Mouse (Mus musculus) kidney, adult 8-10 months (tissue): ENCODE measurements around the gene Kcnj4.
"Not testable (repeated sequence)": the region's sequence is repeated elsewhere in the genome, so short reads cannot be mapped to it uniquely, and the experiment has no call there.

ENCODE experiments used
- DNase-seq, 2 experiments: peaks; one replicate each; pipeline ENCODE4 v3.0.0; 2022

The Kcnj4 gene

GRCm38 (mm10) chr15:79511553-79512320 lies 6.7 kb upstream of the Kcnj4 start:
- peak; percentile 69 to 78 for DNase-seq

GRCm38 (mm10) chr15:79510425-79510824 lies 5.4 kb upstream of the Kcnj4 start:
- no peak for DNase-seq

GRCm38 (mm10) chr15:79509998-79510397 lies 5.0 kb upstream of the Kcnj4 start:
- no peak for DNase-seq

GRCm38 (mm10) chr15:79507055-79507828 lies 2.2 kb upstream of the Kcnj4 start:
- DNase-seq = peak; percentile 61 to 70

- DNase-seq = no peak
Observed at GRCm38 (mm10) chr15:79506460-79506859, 1.4 kb upstream of the Kcnj4 start.

DNA sequence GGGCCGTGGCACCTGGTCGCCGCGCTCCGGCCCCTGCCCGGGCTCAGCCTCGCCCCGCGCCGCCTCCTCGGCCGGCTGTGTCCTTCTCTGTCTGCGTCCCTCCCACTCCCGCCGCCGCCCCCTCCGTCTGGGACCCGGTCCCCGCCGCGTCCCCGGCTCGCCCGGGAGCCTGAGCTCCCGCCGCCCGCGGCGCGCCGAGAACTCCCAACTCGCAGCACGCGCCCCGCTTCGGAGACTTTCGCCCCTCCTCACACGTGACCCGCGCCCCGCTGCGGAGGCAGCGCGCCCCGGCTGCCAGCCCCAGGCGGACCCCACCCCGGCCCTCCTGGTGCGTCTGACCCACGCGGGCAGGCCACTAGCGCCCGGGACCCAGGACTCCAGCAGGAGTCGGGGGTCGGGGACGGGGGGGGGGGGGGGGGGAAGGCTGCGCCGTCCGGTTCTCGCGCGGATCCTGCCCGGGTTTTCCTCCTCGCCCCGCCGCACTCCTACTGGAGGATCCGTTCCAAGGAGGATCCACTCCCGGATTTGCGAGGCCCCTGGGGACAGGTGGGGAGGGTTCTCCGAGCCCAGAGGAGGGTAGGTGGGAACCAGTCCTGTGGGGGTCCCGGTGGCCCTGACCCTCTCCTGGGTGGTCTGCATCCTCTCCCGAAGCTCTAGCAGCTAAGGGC lies 709 bp upstream of the Kcnj4 start:
- peak in 1 of 2 experiments; percentile 50 for DNase-seq

DNA sequence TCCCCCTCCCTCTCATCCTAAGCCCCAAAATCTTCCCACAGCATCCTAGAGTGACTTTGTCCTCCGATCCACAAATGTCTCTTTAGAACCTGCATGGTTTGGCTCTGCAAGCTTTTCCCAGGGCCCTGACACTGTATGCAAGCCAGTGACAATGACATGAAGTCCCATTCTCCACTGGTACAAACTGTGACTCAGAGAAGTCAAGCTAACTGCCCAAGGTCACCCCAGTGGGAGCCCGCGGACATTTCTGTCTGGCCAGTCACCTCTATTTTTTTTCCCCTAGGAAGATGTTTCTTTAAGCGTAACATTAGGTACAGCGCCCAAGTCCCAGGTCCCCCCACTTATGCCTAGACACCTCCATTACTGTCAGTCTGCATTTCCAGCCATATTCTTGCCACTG lies 1.6 kb downstream of the Kcnj4 start:
- DNase-seq = no peak

- no peak for DNase-seq
Observed at GRCm38 (mm10) chr15:79502891-79503341, 2.1 kb downstream of the Kcnj4 start.

- no peak for DNase-seq
Observed at GRCm38 (mm10) chr15:79500110-79500509, 4.9 kb downstream of the Kcnj4 start.

DNA sequence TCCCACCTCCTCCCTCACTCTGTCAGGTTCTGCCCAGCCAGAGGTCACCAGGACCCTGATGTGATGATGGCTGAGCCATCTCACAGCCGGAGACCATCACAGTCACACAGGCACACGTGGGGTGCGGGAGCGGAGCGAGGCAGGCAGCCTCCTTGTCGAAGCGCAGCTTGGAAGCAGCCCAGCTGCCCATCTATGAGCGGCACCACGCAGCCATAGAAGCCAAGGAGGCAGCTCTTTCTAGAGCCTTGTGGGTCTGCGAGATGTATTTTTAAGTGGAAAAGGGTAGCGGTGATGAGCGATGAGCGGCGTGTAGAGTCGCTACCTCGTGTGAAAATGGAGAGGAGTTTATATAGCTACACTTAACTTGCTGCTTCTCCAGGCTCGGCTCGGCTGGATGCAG lies 11.5 kb downstream of the Kcnj4 start:
- DNase-seq = no peak

DNA sequence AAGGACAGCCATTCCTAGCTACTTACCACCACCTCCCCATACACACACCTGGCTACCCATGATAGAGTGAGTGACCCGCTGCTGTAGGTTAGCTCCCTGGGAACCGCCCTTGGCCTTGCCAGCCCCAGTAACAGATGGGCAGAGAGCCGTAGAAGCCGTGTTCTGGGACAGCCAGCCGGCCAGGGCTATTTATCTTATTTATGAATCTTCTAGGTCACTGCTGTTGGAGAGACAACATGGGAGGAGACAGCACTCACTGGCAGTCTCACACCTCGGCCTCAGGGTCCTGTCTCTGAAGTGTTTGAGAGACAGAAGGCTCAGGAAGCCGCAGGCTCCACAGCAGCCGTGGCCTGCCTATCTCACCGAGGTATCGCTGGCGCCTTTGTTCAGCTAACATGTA lies 15.6 kb downstream of the Kcnj4 start:
- no peak for DNase-seq

DNA sequence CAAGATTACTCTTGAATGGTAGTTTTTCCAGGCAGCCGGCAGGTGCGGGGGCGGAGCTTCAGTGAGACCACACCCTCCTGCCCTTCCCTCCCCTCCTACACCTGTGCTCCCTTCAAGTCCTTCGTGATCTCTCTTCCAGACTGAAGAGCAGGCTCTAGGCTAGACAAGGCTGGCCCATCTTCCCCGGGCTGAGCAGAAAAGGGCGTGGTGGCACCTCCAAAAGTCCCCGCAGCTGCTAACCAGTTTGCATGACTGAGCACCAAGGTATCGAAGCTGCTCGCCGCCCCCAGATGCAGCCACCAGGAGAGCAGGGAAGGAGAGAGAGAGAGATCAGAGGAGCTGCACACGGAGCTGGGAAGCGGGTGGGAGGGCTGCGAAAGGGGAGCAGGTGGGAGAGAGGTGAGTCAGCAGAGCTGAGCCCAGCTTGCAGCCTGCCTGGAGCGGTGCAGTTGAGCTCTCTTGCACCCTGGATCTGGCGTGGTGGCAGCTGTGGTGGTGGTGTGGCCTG lies 23.8 kb downstream of the Kcnj4 start:
- DNase-seq = no peak

GRCm38 (mm10) chr15:79477227-79477626 lies 27.8 kb downstream of the Kcnj4 start:
- no peak for DNase-seq

DNA sequence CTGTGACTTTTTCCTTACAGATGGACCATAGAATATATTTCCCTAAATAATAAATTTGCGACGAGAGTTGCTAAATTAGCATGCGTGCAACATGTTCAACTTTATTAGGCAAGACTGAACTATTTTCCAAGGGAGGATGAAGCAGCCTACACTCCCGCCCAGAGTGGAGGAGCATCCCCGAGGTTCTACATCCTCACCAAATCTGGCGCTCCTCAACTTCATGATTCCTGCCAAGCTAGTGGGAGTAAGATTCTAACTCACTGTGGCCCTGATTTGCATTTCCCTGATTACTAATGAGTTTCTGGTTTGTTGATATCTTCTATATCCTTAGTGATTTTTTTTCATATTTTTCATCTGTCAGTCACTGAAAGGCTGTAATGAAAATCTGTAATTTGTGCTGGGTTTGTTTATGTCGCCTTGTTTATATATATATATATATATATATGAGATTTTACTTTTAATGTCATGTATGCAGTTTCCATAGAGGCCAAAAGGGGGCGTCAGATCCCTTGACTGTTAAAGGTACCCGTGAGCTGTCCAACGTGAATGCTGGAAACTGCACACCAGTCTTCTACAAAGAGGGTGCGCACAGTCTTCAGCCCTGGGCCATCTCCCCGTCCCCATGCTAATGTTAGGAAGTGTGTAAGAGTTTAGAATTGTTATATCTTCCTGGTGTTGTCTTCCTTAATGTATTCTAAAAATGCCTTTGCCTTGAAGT lies 31.2 kb downstream of the Kcnj4 start:
- DNase-seq = no peak

DNA sequence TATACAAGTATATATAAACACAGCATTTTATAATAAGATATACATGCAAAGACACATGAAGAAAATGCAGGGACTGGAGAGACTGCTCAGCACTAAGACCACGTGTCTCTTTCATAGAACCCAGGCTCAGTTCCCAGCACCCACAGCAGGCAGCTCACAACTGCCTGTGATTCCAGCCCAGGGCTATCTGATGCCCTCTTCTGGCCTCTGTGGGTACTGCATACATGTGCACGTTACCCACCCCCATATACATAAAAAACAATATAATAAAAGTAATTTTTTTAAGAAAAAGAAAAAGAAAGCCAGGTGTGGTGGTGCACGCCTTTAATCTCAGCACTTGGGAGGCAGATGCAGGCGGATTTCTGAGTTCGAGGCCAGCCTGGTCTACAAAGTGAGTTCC lies 32.0 kb downstream of the Kcnj4 start:
- no peak for DNase-seq

DNA sequence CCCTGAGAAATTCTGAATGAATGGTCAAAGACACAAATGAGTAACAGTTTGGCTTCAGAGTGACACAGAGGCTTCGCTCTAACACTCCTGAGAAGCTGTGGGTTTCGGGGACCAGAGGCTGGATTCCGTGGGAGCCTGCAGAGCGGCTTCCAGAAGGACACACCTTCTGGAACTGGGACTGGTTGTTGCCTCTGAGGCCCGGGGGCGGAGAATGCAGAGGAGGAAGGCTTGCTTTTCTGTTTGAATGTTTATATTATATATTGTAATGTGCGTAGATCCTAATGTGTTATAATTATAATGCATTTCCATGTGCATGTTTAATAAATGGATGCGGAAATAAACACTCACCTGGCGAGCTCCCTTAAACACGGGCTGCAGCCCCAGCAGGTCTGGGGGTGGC lies 33.9 kb downstream of the Kcnj4 start:
- DNase-seq = no peak

GRCm38 (mm10) chr15:79470583-79470982 lies 34.5 kb downstream of the Kcnj4 start:
- no peak for DNase-seq

GRCm38 (mm10) chr15:79469577-79469976 lies 35.5 kb downstream of the Kcnj4 start:
- no peak for DNase-seq

DNA sequence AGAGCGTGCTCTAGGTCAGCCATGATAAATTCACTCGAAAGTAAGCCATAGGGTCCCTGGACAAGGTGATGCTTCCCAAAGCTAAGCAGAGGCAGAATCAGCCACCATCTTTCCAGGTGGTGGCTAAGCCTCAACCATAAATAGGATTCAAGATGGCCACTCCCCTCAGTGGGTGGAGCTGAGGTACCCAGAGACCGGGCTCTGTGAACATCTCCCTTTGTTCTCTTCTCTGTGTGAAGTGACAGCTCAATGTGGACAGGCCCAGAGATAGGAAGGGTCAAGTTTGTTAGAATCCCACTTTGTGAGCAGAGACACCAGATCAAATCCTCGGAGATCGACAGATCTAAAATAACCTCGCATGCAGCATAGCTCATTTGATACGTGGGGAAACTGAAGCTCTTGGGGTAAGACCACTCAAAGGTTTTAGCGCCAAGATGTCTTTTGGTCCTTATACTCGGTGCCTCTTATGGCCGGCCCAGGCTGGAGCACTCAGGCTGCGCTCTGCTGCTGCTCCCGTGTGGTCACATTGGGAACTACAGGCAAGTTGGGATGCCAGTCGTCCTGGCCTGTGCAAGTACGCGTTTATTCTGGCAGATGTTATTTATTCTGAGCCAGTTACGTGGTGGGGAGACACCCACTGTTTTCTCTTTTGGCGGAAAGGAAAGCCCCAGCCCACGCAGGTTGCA lies 38.3 kb downstream of the Kcnj4 start:
- DNase-seq = peak; percentile 63 to 86

- DNase-seq = no peak
Observed at GRCm38 (mm10) chr15:79456546-79456945, 48.5 kb downstream of the Kcnj4 start.

GRCm38 (mm10) chr15:79456104-79456503 lies 48.9 kb downstream of the Kcnj4 start:
- DNase-seq = not testable (repeated sequence)
